Mouse (Mus musculus) kidney, postnatal 0 days (tissue): Measurements from ENCODE around the gene Gpd1. TPM values are rescaled to one million over a fixed set of nuclear protein-coding genes. Genes with fewer than 3 reads are reported as not detected.
A peak's percentile ranks its signal among the peaks of the same experiment; 100 is the strongest.

Experiments
- ATAC-seq: fragments of 200-750 bp; cut with Nextera tagmentation; replicated peaks from 2 replicates; pipeline ENCODE4 v1.8.0; 2017; ENCODE audit warnings: low read depth, moderate number of reproducible peaks, moderate TSS enrichment, moderate library complexity; ENCODE audit not compliant: low FRiP score
- DNase-seq: peaks from one replicate; pipeline ENCODE4 v3.0.0-alpha.2; 2016; ENCODE audit warnings: low spot score
- H3K27ac ChIP-seq: fragments of 300-500 bp; sonication (generic); 2 replicates; pipeline ENCODE4 v1.5.1; 2014; ENCODE audit warnings: mild to moderate bottlenecking
- H3K27me3 ChIP-seq: fragments of 300-500 bp; sonication (generic); 2 replicates; pipeline ENCODE4 v1.6.1; 2014; ENCODE audit warnings: low read length, mixed read lengths; ENCODE audit not compliant: insufficient read depth
- H3K36me3 ChIP-seq: fragments of 300-500 bp; sonication (generic); 2 replicates; pipeline ENCODE4 v1.6.1; 2014; ENCODE audit warnings: low read length, mixed read lengths; ENCODE audit not compliant: insufficient read depth
- H3K4me1 ChIP-seq: fragments of 300-500 bp; sonication (generic); replicated peaks from 2 replicates; pipeline ENCODE4 v1.6.1; 2014; ENCODE audit warnings: antibody characterized with exemption, low read length, mixed read lengths; ENCODE audit not compliant: insufficient read depth
- H3K4me2 ChIP-seq: fragments of 300-500 bp; sonication (generic); 2 replicates; pipeline ENCODE4 v1.6.1; 2014; ENCODE audit warnings: mild to moderate bottlenecking, low read length, moderate library complexity, mixed read lengths
- H3K4me3 ChIP-seq: fragments of 300-500 bp; sonication (generic); replicated peaks from 2 replicates; pipeline ENCODE4 v1.5.1; 2014; ENCODE audit warnings: low read depth, low read length
- H3K9ac ChIP-seq: fragments of 300-500 bp; sonication (generic); 2 replicates; pipeline ENCODE4 v1.6.1; 2014; ENCODE audit warnings: low read depth, low read length
- H3K9me3 ChIP-seq: fragments of 300-500 bp; sonication (generic); replicated peaks from 2 replicates; pipeline ENCODE4 v1.6.1; 2016; ENCODE audit warnings: low read length, inconsistent platforms, mixed read lengths
- CTCF ChIP-seq: IDR thresholded peaks from 2 replicates; pipeline ENCODE4 v1.5.1; 2016; ENCODE audit warnings: antibody characterized with exemption, low read depth, mild to moderate bottlenecking, moderate library complexity
- WGBS: fragments of 180-500 bp; shearing (Covaris S2); extraction: QIAGEN DNeasy Blood & Tissue Kit; methylation state at CpG from one replicate; pipeline ENCODE4 v1.1.7; 2014; 5-methylcytosine and 5-hydroxymethylcytosine counted together
- polyA plus RNA-seq: library from polyadenylated mRNA; unstranded; fragments of >200 nt; fragmentation: Nextera tagmentation; extraction: Ambion mirVana; gene quantifications from 2 replicates; pipeline ENCODE4 v1.2.1, GENCODE M21; 2015

Gene Gpd1
- polyA plus RNA-seq, 1 experiment from 2014 or later, result 46.1 TPM

DNA sequence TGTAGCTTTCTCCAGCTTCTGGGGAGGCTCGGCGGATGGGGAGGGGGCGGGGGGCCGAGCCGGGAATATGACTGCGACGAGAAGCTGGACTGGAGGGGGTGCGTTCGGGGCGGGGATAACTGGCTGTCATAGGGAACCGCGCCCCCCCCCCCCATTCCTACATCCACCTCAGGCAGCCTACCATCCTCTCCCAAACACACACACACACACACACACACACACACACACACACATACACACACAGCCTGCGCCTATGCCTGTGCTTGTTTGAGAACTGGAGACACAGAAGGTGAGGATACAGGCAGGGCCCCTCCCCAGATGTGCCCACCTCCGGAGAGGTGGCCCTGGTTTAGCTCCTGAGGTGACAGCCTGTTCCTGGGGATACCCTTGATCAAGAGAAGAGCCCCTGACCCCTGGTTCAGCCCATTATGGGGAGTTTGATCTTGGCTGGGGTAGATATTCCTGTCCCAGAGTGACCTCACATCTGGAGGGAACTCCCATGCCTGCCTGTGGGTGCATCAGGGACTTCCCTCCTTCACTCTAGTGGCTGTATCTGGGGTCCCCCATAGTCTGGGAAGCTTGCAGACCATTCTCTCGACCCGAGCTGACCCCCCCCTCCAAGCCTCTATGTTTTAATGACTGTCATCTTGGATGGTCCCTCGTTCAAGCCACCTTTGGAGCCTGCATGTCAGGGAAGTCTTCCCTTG is 46.2 kb upstream of the Gpd1 start:
- peak; percentile 15; the same call in 1 of the 2 replicates for ATAC-seq
- WGBS, result 7% methylated on average over 16 of the region's 17 CpGs
- peak overlapping the region; percentile 51 for H3K9ac ChIP-seq
- peak overlapping the region; percentile 50 for H3K4me3 ChIP-seq
- H3K4me2 ChIP-seq, result peak overlapping the region; percentile 98
- H3K9me3 ChIP-seq, result no peaks in the 10 kb centered on the region
- H3K27ac ChIP-seq, result no peak overlapping the region
- 0 out of 2 replicates have a peak, but pooled peaks cover 3% of the 10 kb centered on the region for H3K4me1 ChIP-seq
- peaks cover 34% of the 10 kb centered on the region; the same call in 1 of the 2 replicates for H3K27me3 ChIP-seq
- no peak for DNase-seq
- H3K36me3 ChIP-seq, result no peaks in the 10 kb centered on the region
- TF ChIP-seq CTCF, result no peak

- TF ChIP-seq CTCF, result no peak
- Histone ChIP-seq H3K4me3 (no peak overlapping the region), H3K36me3 (no peaks in the 10 kb centered on the region), H3K4me1 (0 out of 2 replicates have a peak, but pooled peaks cover 3% of the 10 kb centered on the region), H3K9me3 (no peaks in the 10 kb centered on the region), H3K4me2 (no peak overlapping the region), H3K27ac (no peak overlapping the region), H3K27me3 (peaks cover 29% of the 10 kb centered on the region; the same call in 1 of the 2 replicates), H3K9ac (no peak overlapping the region)
- no peak for ATAC-seq
- DNase-seq, result no peak
- 63% methylated on average over 14 of the region's 14 CpGs for WGBS
Observed at GRCm38 (mm10) chr15:99671783-99672182, 45.5 kb upstream of the Gpd1 start.

DNA sequence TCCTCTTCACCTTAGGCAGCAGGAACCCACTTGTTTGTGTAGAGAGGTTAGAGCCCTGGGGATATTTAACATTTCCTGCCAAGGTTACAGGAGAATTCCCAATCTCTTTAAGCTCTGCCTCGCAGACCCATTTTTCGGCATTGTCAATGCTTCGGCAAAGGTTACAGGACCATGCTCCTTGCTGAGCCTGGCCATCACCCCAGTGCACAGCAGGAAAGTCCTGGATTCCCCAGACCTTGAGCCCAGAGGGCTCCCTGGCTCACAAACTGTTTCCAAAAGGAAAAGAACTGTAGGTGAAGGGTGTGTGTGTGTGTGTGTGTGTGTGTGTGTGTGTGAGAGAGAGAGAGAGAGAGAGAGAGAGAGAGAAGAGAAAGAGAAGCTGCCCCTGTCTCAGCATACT is 42.4 kb upstream of the Gpd1 start:
- H3K9me3 ChIP-seq, result no peaks in the 10 kb centered on the region
- WGBS, result 82% methylated on average over 3 of the region's 3 CpGs
- H3K27ac ChIP-seq, result no peak overlapping the region
- ATAC-seq (no peak), DNase-seq (no peak)
- no peak for TF ChIP-seq CTCF
- 0 out of 2 replicates have a peak, but pooled peaks cover 3% of the 10 kb centered on the region for H3K4me1 ChIP-seq
- H3K4me2 ChIP-seq, result no peak overlapping the region
- no peaks in the 10 kb centered on the region for H3K36me3 ChIP-seq
- peaks cover 28% of the 10 kb centered on the region; the same call in 1 of the 2 replicates for H3K27me3 ChIP-seq
- H3K9ac ChIP-seq, result no peak overlapping the region
- H3K4me3 ChIP-seq, result no peak overlapping the region

- ATAC-seq (0 out of 2 replicates have a peak, but pooled peaks have one; percentile 41), DNase-seq (no peak)
- WGBS, result 33% methylated on average over 8 of the region's 8 CpGs
- no peak overlapping the region for H3K4me2 ChIP-seq
- no peaks in the 10 kb centered on the region for H3K4me1 ChIP-seq
- no peak for TF ChIP-seq CTCF
- H3K36me3 ChIP-seq, result no peaks in the 10 kb centered on the region
- no peaks in the 10 kb centered on the region for H3K9me3 ChIP-seq
- H3K9ac ChIP-seq, result no peak overlapping the region
- no peak overlapping the region for H3K27ac ChIP-seq
- no peak overlapping the region for H3K4me3 ChIP-seq
- 0 out of 2 replicates have a peak, but pooled peaks cover 8% of the 10 kb centered on the region for H3K27me3 ChIP-seq
Observed at GRCm38 (mm10) chr15:99677089-99677488, 40.2 kb upstream of the Gpd1 start.

DNA sequence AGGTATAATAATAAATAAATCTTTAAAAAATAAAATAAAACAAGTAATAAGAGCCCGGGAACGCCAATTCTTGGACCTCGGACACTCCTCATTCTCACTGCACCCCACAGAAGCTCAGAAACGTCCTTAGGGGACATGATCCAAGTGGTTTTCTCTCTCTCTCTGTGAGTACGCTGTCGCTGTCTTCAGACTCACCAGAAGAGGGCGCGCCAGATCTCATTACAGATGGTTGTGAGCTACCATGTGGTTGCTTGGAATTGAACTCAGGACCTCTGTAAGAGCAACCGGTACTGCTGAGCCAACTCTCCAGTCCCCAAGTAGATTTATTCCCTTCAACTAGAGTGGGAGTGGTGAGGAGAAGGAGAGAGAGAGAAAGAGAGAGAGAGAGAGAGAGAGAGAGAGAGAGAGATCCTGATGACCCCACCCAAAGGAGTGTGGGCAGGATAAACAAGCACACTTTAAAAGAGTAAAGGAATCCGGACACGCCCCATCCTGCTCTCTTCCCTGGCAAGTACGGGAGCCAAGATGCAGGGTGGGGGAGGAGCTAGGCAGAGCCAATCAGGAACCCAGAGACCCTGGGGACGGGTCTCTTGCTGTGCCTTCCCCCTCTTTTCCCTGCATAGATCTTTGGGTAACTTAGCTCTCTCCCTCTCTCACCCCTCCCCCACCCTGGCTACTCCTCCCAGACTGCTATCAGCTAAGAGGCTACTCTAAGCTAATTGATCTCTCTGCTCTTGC is 39.1 kb upstream of the Gpd1 start:
- Histone ChIP-seq H3K36me3 (no peaks in the 10 kb centered on the region), H3K4me3 (no peak overlapping the region), H3K9ac (no peak overlapping the region), H3K9me3 (no peaks in the 10 kb centered on the region), H3K4me2 (no peak overlapping the region), H3K4me1 (no peaks in the 10 kb centered on the region), H3K27ac (no peak overlapping the region), H3K27me3 (0 out of 2 replicates have a peak, but pooled peaks cover 3% of the 10 kb centered on the region)
- 15% methylated on average over 13 of the region's 13 CpGs for WGBS
- peak; percentile 57 for TF ChIP-seq CTCF
- ATAC-seq (peak; percentile 33; the same call in 1 of the 2 replicates), DNase-seq (peak; percentile 57)

DNA sequence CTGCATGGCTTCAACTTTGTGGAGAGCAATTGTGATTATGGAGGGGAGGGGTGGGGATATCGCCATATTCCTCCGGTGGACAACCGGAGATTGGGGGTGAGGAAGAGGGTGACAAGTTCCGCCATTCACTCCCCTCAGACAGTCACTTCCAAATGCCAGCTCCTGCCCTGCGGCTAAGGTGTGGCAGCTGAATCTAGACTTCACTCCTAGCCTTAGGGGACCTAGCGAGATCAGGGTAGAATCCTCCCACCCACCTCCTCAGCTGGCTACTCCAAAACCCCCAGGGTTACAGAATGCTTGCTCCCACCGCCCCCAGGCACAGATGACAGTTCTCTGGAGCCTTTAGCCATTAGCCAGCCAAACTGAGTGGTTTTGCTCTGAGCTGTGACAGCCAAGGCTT is 38.3 kb upstream of the Gpd1 start:
- ATAC-seq (no peak), DNase-seq (no peak)
- WGBS, result 55% methylated on average over 7 of the region's 7 CpGs
- no peaks in the 10 kb centered on the region for H3K4me1 ChIP-seq
- no peaks in the 10 kb centered on the region for H3K36me3 ChIP-seq
- H3K9ac ChIP-seq, result no peak overlapping the region
- H3K4me2 ChIP-seq, result no peak overlapping the region
- H3K9me3 ChIP-seq, result no peaks in the 10 kb centered on the region
- no peaks in the 10 kb centered on the region for H3K27me3 ChIP-seq
- H3K4me3 ChIP-seq, result no peak overlapping the region
- no peak for TF ChIP-seq CTCF
- no peak overlapping the region for H3K27ac ChIP-seq
